21 mouse cellular contexts compared by ENCODE assay signal in the genomic region with DNA sequence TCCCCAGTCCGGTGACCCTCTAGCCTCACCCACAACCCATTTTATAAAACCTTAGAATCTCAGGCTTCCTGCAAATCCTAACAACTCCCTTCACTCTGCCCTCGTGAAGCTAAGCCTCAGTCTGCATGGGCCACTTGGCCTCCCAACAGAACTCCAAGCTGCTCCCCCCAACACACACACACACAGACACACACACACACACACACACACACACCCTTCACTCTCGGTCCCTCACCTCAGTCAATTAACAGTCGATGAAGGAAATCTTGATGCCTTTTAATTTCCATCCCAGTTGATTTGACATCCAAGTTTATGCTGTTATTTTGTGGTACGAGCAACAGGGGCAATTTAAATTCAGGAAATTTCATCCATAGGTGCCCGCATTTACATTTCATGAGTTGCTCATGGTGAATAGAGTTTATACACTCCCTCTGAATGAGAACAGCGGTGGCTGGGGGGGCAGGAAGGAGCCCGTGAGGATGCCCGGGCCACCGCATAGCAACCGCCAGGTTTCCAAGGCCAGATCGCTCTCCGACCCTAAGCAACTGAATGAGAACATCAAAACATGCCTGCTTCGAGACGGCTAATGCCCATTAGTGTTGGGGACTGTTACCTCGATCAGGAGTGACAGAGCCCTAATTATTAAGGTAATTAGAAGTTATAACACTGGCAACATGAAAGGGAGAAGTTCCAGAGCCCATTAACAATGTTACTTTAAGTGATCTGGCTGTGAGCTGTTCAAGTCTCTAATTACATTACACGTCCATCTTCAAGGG. TPM values are rescaled to one million over a fixed set of nuclear protein-coding genes. Genes with fewer than 3 reads are reported as not detected.
DNase-seq lines count a peak whose midpoint lies in the region; ATAC-seq lines count a peak whose summit lies in the region.
"Had no signal": no experiment of that assay in that cellular context is flagged by ENCODE, and none has a peak within 500 bp of the region (broad histone marks: within the 10 kb centered on the region; RNA-seq: fewer than 3 reads in every experiment).

No protein-coding gene starts in this region.

- H3K36me3 ChIP-seq in forebrain, embryonic 15.5 days = no peaks in the 10 kb centered on the region
- H3K36me3 ChIP-seq in midbrain, embryonic 13.5 days = no peaks in the 10 kb centered on the region
- H3K36me3 ChIP-seq in kidney, embryonic 15.5 days = no peaks in the 10 kb centered on the region
- H3K36me3 ChIP-seq: embryonic facial prominence, embryonic 15.5 days; limb, embryonic 13.5 days; liver, embryonic 13.5 days; midbrain, embryonic 12.5 days had no signal

- no peak overlapping the region for H3K4me2 ChIP-seq in forebrain, embryonic 15.5 days (replicated peaks)
- H3K4me2 ChIP-seq in midbrain, embryonic 13.5 days (replicated peaks) = 0 out of 2 replicates have a peak overlapping the region, but pooled peaks have one; percentile 5
- no peak overlapping the region for H3K4me2 ChIP-seq in kidney, embryonic 15.5 days
- H3K4me2 ChIP-seq: embryonic facial prominence, embryonic 15.5 days; limb, embryonic 13.5 days; liver, embryonic 13.5 days; lung, embryonic 14.5 days; midbrain, embryonic 12.5 days had no signal

- whole genome bisulfite sequencing in forebrain, embryonic 15.5 days = 11% methylated on average over 17 of the region's 17 CpGs
- WGBS in midbrain, embryonic 13.5 days = 33% methylated on average over 17 of the region's 17 CpGs
- WGBS in kidney, embryonic 15.5 days = 51% methylated on average over 17 of the region's 17 CpGs

- H3K9ac ChIP-seq in forebrain, embryonic 15.5 days (replicated peaks) = no peak overlapping the region
- no peak overlapping the region for H3K9ac ChIP-seq in midbrain, embryonic 13.5 days (replicated peaks)
- no peak overlapping the region for H3K9ac ChIP-seq in kidney, embryonic 15.5 days
- H3K9ac ChIP-seq: embryonic facial prominence, embryonic 15.5 days; limb, embryonic 13.5 days; liver, embryonic 13.5 days; lung, embryonic 14.5 days; midbrain, embryonic 12.5 days had no signal

- peak; percentile 83 for ATAC-seq in forebrain, embryonic 15.5 days (replicated peaks)
- ATAC-seq in midbrain, embryonic 13.5 days = peak; percentile 43; the same call in 1 of the 2 replicates
- ATAC-seq in kidney, embryonic 15.5 days (replicated peaks; ENCODE audit: low FRiP score) = no peak

- DNase-seq in MN1 (ENCODE audit: low spot score) (peak; percentile 68), R1 (ENCODE audit: low read depth, low spot score) (peak; percentile 8)
- no peak for DNase-seq in spleen, postnatal 36 days (ENCODE audit: low spot score in 2 of 2)
- DNase-seq in urinary bladder, postnatal 36 days (ENCODE audit: low spot score in 2 of 2) = no peak
- DNase-seq: adrenal gland, postnatal 14 days; cerebellum, adult 11 months; cerebellum, postnatal 14 days; gastrocnemius, postnatal 36 days; kidney, adult 11 months; liver, embryonic 13.5 days; lung, embryonic 14.5 days; lung, postnatal 4 days; right cerebral cortex, postnatal 25 days had no signal

- peaks cover 18% of the 10 kb centered on the region for H3K4me1 ChIP-seq in forebrain, embryonic 15.5 days
- H3K4me1 ChIP-seq in midbrain, embryonic 13.5 days (replicated peaks) = peaks cover 18% of the 10 kb centered on the region
- H3K4me1 ChIP-seq in kidney, embryonic 15.5 days = peaks cover 8% of the 10 kb centered on the region
- H3K4me1 ChIP-seq: embryonic facial prominence, embryonic 15.5 days; limb, embryonic 13.5 days; liver, embryonic 13.5 days had no signal

- H3K9me3 ChIP-seq in forebrain, embryonic 15.5 days = no peaks in the 10 kb centered on the region
- H3K9me3 ChIP-seq in midbrain, embryonic 13.5 days = no peaks in the 10 kb centered on the region
- H3K9me3 ChIP-seq in kidney, embryonic 15.5 days (replicated peaks) = no peaks in the 10 kb centered on the region
- H3K9me3 ChIP-seq: embryonic facial prominence, embryonic 15.5 days; limb, embryonic 13.5 days; liver, embryonic 13.5 days; midbrain, embryonic 12.5 days had no signal

- peak overlapping the region; percentile 14; the same call in 1 of the 2 replicates for H3K27ac ChIP-seq in forebrain, embryonic 15.5 days (replicated peaks)
- no peak overlapping the region for H3K27ac ChIP-seq in midbrain, embryonic 13.5 days
- H3K27ac ChIP-seq in kidney, embryonic 15.5 days = no peak overlapping the region
- H3K27ac ChIP-seq: embryonic facial prominence, embryonic 15.5 days; kidney, postnatal 0 days; limb, embryonic 13.5 days; liver, embryonic 13.5 days; midbrain, embryonic 12.5 days had no signal

- H3K27me3 ChIP-seq in forebrain, embryonic 15.5 days = peaks cover 32% of the 10 kb centered on the region
- peaks cover 83% of the 10 kb centered on the region for H3K27me3 ChIP-seq in midbrain, embryonic 13.5 days
- peaks cover 34% of the 10 kb centered on the region for H3K27me3 ChIP-seq in kidney, embryonic 15.5 days
- H3K27me3 ChIP-seq: liver, embryonic 13.5 days had no signal

- no peak overlapping the region for H3K4me3 ChIP-seq in forebrain, embryonic 15.5 days
- no peak overlapping the region for H3K4me3 ChIP-seq in midbrain, embryonic 13.5 days (replicated peaks)
- no peak overlapping the region for H3K4me3 ChIP-seq in kidney, embryonic 15.5 days (replicated peaks)
- H3K4me3 ChIP-seq: embryonic facial prominence, embryonic 15.5 days; limb, embryonic 13.5 days; liver, embryonic 13.5 days; midbrain, embryonic 12.5 days had no signal

RNA-seq across cellular contexts. Expression of gene Sox1, which starts 55.8 kb away (rescaled TPM):
- polyA plus RNA-seq in forebrain, embryonic 15.5 days (2015; fragmentation: Nextera tagmentation; extraction: Ambion mirVana) = 6.8 and 7.0 TPM in 2 replicates
- 3.1 and 3.6 TPM in 2 replicates for polyA plus RNA-seq in midbrain, embryonic 13.5 days (2015; fragmentation: Nextera tagmentation; extraction: Ambion mirVana)
- polyA plus RNA-seq in kidney, embryonic 15.5 days (2015; fragmentation: Nextera tagmentation; extraction: Ambion mirVana) = not detected in 2 replicates
- polyA plus RNA-seq: heart, postnatal 0 days; kidney, postnatal 0 days; limb, embryonic 13.5 days; liver, embryonic 13.5 days had no signal

Comparison
In these comparisons a context has a peak if more than half of its experiments do, and no peak if none do; other contexts are left out.
1. DNase-seq: peak in MN1 (single experiment) and R1 (single experiment); none in spleen, postnatal 36 days (0 of 2) and urinary bladder, postnatal 36 days (0 of 2).